Mouse (Mus musculus) ES-E14 (cell line): ENCODE data around the gene Adra2c.

Experiments
- CHD2 ChIP-seq: IDR thresholded peaks from 2 replicates; pipeline ENCODE4 v1.6.1; 2014; ENCODE audit warnings: mild to moderate bottlenecking, low read depth, low read length, inconsistent platforms
- HCFC1 ChIP-seq: IDR thresholded peaks from 2 replicates; pipeline ENCODE4 v1.6.1; 2012; ENCODE audit warnings: low read length, inconsistent platforms, borderline replicate concordance; ENCODE audit not compliant: insufficient read depth
- MAFK ChIP-seq: IDR thresholded peaks from 2 replicates; pipeline ENCODE4 v1.6.1; 2014; ENCODE audit warnings: mild to moderate bottlenecking, low read depth, low read length, inconsistent platforms; ENCODE audit not compliant: insufficient read depth
- ZC3H11A ChIP-seq: IDR thresholded peaks from 2 replicates; pipeline ENCODE4 v1.6.1; 2012; ENCODE audit warnings: low read depth, mild to moderate bottlenecking, inconsistent platforms, low read length, borderline replicate concordance
- ZNF384 ChIP-seq: IDR thresholded peaks from 2 replicates; pipeline ENCODE4 v1.6.1; 2012; ENCODE audit warnings: low read depth, low read length, inconsistent platforms

DNA sequence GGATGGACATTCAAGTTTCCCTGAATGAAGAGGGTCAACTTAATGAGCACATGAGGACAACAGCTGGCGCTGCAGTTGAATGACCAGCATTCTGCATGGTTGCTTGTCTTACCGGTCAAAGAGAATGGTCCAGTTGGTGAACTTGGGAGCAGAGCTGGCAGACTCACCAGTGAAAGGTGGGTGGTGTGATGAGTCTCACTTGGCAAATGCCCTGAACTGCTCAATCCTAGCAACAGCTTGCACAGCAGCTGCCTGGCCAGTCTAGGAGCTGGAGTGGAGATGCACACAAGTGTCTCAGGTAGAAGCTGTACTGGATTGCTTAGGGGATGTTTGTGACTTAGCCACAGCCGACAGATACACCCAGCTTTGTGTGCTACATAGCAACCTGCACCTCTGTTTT, 26.1 kb downstream of the Adra2c start:
- TF ChIP-seq MAFK (no peak), ZC3H11A (no peak), CHD2 (no peak), HCFC1 (no peak), ZNF384 (no peak)
